Mouse (Mus musculus) layer of hippocampus, postnatal 25 days (tissue): ENCODE data around the gene Ascc1. TPM values are rescaled to one million over a fixed set of nuclear protein-coding genes. Genes with fewer than 3 reads are reported as not detected.
A peak's percentile ranks its signal among the peaks of the same experiment; 100 is the strongest.
"Not testable (repeated sequence)": the region's sequence is repeated elsewhere in the genome, so short reads cannot be mapped to it uniquely, and the experiment has no call there.

Experiments used
- DNase-seq, 2 experiments: peaks; one replicate each; pipeline ENCODE4 v3.0.0; 2022; ENCODE audit warnings: mixed read lengths in 2 of 2, low spot score in 1 of 2; ENCODE audit errors: extremely low spot score in 1 of 2
- total RNA-seq, 2 experiments: library from RNA; stranded (reverse); gene quantifications; 2 replicates each; pipeline ENCODE4 v1.2.3; 2021

Gene Ascc1
- total RNA-seq, 2 experiments from 2014 or later: 16.7 to 18.1 TPM

DNA sequence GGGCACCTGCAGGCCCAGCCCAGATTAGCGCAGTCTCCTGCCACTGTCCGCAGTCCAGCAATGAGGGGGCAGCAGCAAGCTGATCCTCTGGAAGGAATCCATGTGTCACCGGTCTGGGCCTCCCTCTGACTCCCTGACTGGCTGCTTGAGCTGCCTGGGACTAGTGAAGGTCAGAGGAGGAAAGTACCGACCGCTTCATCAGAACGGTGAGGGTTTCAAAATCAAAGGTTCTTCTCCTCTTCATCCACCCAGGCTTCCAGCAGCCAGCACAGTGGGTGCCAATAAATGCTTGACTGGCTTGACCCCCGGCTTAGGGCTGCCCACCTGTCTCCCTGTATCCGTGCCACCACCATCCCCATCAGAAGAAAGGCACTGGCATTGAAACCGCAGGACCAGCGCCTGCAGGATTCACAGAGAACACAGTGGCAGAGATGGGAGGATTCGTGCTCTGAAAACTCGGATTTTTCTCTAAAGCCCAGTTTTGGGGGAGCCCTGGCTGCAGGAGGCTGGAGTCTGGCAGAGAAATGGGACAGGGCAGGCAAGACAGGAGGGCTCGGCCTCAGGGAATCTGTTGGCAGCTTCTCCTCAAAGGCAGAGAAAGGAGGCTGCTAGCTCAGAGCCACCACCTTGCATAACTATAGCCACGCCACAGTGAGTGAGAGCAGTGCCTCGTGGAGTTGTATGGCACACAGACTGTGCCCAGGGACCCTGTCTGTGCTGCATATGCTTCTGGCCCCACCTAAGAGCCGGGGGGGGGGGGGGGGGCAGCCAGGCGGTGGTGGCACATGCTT lies 105.9 kb downstream of the Ascc1 start:
- no peak for DNase-seq

- no peak for DNase-seq
Measured at GRCm38 (mm10) chr10:60109336-60109735, 106.7 kb downstream of the Ascc1 start.

DNA sequence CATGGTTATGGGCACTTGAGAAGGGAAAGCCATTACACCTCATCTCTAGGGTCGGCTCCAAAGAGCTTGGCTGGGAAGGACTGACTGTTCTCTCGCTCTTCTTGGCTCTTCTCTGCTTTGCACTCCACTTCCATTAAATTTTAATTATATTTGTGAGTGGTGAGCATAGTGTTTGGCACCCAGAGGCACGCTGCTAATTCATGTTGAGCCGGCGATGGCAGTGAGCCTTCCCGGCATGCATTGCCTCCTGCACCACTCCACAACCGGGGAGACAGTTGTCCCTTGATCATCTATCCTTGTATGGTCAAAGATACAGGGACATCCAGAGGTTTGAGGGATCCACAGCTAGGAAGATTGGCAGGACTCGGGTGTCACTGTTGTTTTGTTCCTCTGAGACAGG lies 107.4 kb downstream of the Ascc1 start:
- DNase-seq: no peak

DNA sequence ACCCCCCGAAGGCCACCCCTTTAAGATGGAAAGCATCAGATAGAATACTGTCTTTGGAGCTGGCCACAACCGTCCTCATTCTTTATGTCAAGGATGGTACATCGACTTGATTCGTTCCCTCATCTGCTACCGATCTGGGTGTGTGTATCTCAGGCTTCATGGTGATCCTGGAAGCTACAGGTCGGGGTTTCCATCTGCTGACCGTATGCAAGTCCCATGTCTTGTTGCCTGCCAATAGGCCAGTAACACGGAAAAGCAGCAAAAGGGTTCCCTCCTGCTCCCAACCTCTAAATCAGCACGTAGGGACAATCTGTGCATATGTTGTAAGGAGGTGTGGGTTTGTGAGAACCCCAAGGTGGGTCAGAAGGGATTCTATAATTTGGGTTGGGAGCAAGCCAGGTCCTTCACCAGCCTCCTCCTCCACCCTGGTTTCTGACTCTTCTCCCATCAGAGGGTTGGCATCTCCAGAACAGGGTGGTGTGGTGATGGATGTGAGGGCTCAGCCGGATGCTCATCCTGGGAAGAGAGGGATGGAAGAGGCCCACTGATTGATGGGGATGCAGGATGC lies 108.4 kb downstream of the Ascc1 start:
- DNase-seq: no peak

DNA sequence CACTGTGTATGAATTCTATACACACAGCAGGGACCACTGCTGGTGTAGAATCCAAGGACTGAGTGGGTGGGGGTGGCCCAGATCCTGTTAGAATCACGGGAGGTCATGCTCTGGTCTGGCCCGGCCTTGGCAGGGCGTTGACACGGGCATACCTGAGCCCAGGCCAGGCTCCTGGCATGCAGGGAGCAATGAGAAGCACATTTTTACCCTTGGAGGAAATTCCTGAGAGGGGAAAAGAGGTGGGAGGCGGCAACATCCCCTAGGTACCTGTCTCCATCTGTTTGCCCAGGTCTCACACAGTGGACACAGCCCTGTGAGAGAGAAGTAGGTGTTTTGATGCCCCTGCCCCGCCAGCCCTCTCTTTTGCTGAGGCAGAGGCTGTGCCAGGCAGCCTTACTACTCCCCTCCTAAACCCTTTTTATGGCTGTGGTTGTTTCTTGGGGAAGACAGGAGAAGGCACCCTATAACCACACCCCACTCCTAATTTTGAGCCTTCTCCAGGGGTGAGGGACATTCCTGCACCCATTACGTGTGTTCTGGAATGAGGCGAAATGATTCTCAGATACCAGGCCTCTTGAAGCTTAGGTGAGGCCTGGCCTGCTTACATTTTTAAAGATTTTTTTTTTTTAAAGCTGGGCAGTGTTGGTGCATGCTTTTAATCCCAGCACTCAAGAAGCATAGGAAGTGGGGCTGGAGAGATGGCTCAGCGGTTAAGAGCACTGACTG lies 111.5 kb downstream of the Ascc1 start:
- DNase-seq: no peak

DNA sequence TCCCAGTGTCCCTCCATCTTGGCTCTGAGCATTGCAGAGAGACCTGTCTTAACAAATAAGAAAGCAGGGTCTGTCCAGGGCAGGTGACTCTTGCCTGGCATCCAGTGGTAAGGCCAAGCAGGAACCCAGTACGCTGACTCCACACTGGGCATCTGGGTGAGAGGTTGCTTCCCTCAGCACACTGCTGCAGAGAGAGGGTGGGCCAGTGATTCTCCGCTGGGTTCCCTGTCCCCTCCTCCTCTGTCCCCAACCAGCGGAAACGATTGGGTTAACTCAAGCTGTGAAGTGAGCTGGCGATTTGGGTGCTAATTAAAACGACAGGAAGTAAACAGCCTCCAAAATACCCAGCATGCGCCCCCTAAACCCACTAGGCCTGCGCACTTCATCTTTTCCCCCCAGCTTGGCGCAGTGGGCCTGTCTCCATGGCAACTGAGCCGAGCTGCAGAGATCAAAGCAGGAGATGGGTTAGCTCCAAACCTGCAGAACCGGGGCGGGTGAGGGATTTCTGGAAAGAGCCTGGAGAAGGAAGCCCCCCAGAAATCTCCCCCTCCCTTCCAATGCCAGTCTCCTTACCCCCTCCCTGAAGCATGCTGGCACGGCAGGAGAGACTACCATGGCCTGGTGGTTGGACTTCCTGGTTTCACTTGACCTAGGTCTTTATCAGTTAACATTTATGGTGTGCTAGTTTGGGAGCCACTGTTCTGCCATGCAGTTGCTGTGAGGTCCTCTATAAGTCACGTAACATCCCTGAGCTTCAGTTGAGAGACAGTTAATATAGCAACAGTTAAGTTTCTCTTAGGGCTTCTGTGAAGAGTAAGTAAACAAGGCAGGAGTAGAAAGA lies 113.0 kb downstream of the Ascc1 start:
- DNase-seq: peak; percentile 64 to 72

DNA sequence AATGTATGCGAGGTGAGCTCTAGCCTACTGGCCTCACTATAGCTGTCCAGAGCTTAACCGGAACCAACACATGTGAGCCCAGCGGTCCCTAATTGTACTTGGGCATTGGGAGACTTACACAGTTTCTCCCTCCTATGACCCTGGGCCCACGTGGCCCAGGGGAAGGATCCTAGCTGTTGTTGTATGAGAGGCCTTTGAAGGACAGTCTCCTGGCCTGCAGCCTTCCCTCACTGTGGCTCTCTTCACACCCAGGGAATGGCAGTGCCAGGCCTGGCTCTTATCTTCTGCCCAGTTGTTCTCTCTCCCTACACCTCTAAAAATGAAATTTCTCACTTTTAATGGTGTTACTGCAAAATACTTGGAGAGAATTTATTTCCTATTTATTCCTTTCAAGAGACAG lies 114.4 kb downstream of the Ascc1 start:
- DNase-seq: no peak

- no peak for DNase-seq
Measured at GRCm38 (mm10) chr10:60118464-60118863, 115.9 kb downstream of the Ascc1 start.

DNA sequence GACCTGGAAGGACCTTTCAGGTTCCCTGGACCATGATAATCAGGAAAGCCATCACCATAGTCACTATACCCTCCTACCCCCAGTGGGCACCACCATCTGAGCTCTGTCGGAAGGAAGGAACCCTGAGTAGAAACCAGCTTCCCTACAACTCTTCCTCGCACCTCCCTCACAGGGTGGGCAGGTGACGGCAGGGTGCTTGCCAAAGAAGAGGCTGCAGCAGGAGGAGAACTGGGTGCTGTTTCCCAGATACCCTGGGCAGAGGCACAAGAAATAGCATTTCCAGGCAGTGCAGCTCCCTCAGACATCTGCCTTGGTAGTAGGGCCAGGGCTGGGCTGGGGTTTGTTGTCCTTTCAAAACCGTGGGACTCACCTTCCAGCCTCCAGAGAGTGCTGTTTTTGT lies 118.0 kb downstream of the Ascc1 start:
- DNase-seq: no peak

- DNase-seq: peak in 1 of 2 experiments; percentile 55
Measured at GRCm38 (mm10) chr10:60124078-60124477, 121.5 kb downstream of the Ascc1 start.

DNA sequence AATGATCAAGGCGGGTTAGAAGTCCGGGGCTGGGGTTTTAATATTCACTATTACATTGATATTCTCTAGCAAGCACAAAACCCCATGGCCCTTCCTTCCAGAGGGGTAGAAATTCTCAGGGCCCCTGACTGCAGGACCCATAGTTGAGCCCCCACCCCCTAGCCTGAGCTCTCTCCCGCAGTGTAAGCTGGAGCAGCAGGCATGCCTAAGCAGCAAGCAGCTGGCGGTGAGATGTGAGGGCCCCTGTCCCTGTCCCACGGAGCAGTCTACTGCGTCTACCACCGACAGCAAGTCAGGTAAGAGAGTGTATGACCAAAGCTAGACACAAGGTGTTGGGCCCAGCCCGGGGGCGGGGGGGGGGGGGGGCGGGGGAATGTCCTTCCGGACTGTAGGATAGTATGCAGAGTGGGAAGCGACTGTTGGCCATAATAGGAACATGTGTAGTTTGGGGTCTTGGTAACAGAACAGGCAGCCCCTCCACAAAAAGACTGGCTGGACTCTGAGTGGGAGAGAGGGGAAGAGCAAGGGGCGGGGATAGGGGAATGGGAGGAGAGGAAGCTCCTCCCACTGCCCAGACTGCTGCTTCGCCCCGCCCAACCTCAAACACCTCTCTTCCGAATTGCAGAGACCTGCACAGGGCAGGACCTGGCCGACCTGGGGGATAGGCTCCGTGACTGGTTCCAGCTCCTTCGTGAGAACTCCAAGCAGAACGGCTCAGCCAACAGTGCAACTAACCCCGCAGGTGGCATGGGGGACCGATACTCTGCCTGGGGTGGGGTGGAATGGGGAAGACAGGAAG lies 123.1 kb downstream of the Ascc1 start:
- no peak for DNase-seq

- no peak for DNase-seq
Measured at GRCm38 (mm10) chr10:60128287-60128686, 125.7 kb downstream of the Ascc1 start.

GRCm38 (mm10) chr10:60130504-60130903 lies 127.9 kb downstream of the Ascc1 start:
- DNase-seq: no peak

- no peak for DNase-seq
Measured at GRCm38 (mm10) chr10:60133501-60133900, 130.9 kb downstream of the Ascc1 start.

DNA sequence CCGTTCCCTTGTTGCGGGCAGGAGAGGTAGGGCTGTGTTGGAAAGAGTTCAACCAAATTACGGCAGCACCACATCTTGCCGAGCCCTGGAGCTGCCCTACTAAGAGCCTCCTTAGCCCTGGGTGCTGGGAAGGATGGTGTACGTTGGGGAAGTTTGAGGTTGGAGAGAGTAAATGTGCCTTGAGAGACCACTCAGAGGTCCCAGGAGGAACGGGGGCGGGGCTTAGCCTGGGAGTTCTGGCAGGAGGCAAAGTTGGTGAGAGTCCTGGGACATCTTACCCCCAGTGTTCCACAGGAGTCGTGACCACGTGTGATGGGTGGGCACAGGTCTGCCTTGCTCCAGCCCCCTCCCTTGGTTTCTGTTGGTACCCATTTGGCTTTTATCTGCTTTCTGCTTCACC lies 131.6 kb downstream of the Ascc1 start:
- no peak for DNase-seq

DNA sequence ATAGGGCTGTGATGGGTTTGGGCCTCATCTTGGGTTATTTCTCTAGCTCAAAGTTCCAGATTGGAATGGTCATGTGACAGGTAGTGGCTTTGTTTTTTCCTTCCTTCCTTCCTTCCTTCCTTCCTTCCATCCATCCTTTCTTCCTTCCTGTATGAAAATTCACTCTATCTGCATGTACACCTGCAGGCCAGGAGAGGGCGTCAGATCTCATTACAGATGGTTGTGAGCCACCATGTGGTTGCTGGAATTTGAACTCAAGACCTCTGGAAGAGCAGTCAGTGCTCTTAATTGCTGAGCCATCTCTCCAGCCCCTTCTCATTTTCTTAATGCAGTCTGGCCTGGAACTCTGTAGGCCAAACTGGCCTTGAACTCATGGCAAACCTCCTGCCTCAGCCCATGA lies 133.4 kb downstream of the Ascc1 start:
- DNase-seq: not testable (repeated sequence)

- DNase-seq: no peak
Measured at GRCm38 (mm10) chr10:60136935-60137334, 134.3 kb downstream of the Ascc1 start.

GRCm38 (mm10) chr10:60138680-60139079 lies 136.1 kb downstream of the Ascc1 start:
- no peak for DNase-seq

DNA sequence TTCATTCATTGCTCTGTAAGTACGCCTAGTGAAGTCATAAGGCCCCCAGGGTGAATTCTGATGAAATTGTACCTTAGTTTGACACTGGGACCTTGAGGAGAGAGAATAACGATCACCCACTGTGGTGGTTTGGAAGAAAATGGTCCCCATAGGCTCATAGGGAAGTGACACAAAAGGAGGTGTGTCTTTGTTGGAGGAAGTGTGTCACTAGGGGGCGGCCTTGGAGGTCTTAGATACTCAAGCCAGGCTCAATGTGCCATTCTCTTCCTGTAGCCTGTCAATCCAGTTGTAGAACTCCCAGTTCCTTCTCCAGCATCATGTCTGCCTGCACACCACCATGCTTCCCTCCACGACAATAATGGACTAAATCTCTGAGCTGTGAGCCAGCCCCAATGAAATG lies 138.1 kb downstream of the Ascc1 start:
- no peak for DNase-seq

GRCm38 (mm10) chr10:60141656-60142160 lies 139.1 kb downstream of the Ascc1 start:
- no peak for DNase-seq
